Mouse (Mus musculus) A20 (cell line): ENCODE results near the gene Atrip.

Experiments
- DNase-seq: peaks from one replicate; pipeline ENCODE4 v3.0.0-alpha.2; 2011; ENCODE audit warnings: low read depth, low spot score

Gene Atrip

DNA sequence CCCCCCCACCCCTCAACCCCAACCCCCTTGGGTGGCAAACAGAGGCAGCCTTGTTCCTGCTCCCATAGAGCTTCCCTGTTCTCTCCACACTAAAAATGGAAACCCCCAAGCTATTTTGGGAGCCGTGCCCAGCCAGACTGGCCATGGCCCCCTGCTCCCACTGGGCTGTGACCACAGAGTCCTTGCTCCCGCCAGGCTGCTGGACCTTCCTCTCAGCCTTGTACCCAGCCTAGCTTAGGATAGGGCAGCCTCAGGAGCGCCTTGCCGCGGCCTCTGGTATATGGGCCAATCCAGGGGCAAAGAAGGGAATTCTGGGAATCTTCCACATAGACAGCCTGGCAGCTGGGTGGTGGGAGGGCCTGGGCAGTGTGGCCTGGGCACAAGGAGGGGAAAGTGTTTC lies 23.9 kb upstream of the Atrip start:
- DNase-seq, result no peak

GRCm38 (mm10) chr9:109097291-109097690 lies 23.4 kb upstream of the Atrip start:
- DNase-seq, result no peak

DNA sequence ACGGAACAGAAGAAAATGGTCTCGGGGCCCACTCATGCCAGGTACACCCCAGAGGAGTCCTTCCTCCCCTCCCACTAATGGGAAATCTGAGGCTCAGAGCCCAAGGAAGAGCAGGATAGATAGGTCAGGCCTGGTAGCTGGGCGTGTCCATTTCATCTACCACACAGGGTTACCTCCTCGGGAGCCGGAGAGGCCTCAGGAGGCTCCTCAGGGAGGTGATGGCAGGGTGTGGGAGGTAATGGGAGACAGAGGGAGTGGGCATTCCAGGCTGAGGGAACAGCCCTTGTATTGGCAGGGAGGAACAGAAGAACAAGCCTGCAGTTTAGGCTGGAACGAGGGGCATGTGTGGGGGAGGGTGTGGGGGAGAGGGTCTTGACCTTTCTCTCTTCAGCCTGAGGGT lies 22.9 kb upstream of the Atrip start:
- DNase-seq, result no peak

DNA sequence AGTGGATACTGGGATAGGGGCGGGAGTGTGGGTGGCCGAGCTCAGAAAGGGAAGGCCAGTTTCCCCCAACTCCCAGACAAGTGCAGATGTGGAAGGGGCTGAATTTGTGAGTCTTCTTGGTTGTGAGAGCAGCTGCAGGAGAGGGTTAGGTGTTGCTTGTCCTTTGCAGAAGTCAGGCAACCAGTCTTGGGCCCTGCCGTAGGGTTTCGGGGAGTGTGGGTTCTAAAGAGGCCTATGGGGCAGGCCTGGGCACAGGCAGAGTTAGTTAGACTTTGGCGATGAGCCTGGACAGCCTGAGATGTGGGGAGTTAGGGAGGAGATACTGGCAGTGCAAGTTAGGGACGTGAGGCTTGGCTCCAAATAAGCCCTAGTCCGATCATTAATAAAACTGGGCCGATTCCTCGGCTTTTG lies 22.3 kb upstream of the Atrip start:
- no peak for DNase-seq

DNA sequence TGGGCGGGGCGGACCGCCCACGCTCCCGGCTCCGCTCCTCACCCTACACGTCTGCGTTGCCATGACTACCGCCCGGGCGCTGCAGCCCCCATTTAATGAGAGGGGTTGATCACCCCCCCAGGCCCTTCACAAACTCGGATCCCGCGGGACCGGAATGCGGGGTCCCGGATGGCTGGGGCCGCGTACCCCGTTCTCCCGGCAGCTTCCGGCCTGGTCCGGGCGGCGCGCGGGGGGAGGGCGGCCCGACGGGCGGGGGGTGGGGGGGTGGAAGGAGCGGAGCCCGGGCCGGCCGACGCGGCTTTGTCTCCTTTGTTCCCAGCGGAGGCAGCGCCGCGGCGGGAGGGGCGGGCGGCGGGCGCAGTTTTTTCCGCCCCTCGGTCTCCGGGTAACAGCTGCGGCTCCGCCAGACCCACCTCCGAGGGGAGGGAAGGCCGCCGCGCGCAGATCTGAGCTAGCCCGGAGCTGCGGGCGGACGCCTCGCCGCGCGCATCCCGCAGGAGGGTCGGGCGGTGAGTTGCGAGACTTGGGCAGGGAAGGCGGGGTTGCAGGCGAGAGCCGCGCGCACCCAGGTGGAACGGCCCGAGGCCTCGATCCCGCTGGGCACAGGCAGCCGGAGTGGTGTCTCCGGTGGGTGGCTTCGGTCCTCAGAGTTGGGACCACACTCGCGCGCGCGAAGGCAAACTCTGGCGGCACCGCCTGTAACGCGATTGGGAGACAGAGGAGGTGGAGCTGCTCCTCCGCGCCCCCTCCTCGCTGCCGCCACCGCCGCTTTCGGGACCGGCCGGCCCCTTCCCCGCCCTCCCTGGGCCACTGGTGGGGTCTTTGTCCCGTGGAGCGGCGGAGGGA lies 21.4 kb upstream of the Atrip start, which contains the start of gene Plxnb1:
Gene Plxnb1 (plus strand): TSS at position 253 of the 846 bp plus-strand sequence.
- DNase-seq, result peak; percentile 55

DNA sequence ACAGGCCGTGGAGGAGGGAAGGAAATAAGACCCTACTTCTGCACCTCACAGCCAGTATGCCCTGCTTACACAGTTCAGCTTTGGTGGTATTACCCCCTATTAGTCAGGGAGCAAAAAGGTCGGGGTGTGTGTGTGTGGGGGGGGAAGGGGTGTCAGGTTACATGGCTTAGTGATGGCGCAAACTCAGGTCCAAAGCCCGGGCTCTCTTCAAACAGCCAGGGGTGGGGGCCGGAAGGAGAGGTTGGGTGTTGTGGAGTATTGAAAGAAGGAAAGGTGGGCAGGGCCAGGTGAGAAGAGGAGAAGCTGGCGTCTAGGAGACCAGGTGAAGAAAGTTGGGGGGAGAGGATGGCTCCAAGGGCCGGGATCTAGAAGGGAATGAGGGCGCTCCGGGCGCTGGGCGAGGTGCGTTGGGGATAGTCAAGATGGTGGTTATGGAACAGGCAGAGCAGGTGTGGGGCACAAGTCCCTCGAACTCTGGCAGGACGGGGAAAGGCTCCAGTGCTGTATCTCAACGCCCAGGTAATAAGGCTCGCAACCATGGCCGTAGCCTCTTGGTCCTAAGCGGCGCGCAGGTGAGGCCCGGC lies 20.7 kb upstream of the Atrip start:
- DNase-seq, result no peak

DNA sequence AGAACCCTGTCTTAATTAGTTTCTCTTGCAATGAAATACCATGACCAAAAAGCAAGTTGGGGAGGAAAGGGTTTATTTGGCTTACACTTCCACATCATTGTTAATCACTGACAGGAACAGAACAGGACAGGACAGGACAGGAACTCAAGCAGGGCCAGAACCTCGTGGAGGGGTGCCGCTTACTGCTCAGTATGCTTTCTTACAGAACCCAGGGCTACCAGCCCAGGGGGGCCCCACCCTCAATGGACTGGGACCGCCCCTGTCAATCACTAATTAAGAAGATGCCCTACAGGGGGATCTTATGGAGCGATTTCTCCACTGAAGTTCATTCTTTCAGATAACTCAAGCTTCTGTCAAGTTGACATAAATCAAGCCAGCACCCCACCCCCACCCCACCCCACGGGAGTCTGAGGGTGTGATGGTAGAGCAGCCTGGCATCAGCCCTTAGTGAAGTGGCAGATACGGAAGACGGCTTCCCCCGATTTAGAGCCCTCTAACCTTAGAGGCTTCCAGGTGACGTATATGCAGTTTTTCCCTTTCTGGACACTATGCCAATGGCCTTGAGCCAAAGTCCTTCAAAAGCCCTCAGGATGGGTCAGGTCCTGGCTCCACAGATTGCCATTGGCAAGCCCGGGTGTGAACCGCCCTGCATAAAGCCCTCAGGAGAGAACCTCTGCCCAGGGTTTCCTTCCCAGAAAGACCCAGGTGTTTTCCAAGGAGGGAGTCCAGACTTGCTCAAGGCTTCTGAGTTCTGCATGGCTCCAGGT lies 20.0 kb upstream of the Atrip start:
- DNase-seq, result no peak

DNA sequence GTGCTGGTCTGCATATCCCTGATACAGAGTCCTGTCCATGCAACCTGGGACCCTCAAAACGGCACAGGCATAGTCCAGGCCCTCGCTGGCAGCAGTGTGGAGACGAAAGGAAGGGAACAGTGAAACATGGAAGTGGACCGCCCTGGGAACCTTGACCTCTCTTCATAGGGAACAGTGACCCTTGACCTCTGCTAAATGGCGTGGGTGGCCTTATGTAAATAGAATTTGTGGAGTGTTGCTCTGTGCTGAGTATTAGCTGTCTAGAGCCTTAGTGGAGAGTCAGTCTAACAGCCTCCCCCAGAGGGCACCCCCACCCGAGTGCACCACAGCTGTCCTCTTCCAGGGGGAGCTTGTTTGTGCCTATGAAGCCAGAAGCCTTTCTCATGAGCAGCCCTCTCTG lies 18.9 kb upstream of the Atrip start:
- DNase-seq, result no peak

DNA sequence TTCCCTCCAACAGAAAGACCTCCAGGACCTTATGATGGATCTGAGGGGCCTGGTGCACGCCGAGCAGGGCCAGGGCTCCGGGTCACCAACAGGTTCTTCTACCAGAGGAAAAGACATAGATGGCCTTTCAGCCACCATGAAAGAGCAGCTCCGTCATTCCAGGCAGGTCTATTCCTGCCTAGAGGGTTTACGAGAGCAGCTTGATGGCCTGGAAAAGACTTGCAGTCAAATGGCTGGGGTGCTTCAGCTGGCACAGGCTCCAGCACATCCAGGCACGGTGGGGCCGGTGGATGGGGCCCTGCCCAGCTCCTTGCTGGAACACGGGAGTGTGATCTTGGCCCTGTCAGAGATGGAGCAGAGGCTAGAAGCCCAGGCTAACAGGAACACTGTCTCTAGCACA lies 17.9 kb upstream of the Atrip start:
- no peak for DNase-seq

- DNase-seq, result no peak
These were observed 16.5 kb upstream of the Atrip start for GRCm38 (mm10) chr9:109090446-109090845.

DNA sequence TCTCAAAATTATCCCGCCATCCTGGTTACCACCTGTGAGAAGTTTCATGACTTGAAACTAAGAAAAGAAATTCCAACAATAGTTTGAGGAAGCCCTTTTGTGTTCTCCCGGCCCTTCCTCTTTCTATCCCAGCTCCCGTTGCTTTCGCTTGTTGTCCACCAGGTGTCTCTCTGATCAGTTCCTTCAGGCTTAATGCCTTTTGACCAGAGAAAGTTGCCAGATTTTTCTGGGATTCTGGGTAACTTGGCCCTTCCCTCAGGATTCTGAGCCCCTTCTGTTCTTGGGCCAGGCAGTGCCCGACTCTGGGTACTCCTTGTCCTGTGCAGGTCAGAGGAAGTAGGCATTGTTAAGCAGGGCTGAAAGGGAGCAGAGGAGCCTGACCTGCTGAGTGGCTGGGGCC lies 14.1 kb upstream of the Atrip start:
- no peak for DNase-seq

DNA sequence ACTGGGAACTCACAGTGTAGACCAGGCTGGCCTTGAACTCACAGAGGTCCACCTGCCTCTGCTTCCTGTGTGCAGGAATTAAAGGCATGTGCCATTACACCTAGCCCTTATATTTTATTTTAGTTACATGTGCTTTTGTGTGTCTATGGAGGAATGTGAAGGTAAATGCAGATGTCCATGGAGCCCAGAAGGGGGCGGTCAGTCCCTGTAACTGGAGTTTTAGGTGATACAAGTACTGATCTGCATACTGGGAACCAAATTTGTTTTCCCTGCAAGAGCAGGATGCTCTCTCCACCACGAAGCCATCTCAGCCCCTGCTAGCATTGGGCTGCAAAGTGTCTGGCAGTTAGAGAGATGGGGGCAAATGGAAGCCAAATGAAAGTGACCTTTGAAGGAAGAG lies 11.0 kb upstream of the Atrip start:
- peak; percentile 61 for DNase-seq

- DNase-seq, result peak; percentile 94
These were observed 8.3 kb upstream of the Atrip start, which contains the start of the genes Ccdc51 and Tma7 for GRCm38 (mm10) chr9:109082124-109082800. Gene Ccdc51, plus strand, starts transcription at chr9:109082493. Gene Tma7, minus strand, starts transcription at chr9:109082587.

GRCm38 (mm10) chr9:109081749-109082123 lies 7.8 kb upstream of the Atrip start:
- DNase-seq, result peak; percentile 33

DNA sequence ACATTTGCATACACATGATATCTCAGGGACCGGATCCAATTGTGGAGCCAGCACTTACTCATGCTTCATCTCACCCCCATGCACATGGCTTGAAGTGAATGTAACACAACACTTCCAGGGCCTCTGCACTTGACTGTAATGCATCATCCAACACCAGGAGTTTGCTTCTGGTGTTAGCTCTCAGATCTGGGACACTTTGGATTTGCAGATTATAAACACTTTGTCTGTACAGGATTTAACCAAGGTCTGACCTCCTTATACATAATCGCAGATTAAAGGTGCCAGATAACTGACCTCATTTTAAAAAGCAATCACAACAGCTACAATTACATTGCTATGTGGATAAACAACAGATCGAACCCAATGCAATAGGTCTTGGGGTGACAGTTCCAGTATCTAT lies 6.6 kb upstream of the Atrip start:
- no peak for DNase-seq

- DNase-seq, result peak; percentile 19
These were observed 5.7 kb downstream of the Atrip start for GRCm38 (mm10) chr9:109068095-109068735.

DNA sequence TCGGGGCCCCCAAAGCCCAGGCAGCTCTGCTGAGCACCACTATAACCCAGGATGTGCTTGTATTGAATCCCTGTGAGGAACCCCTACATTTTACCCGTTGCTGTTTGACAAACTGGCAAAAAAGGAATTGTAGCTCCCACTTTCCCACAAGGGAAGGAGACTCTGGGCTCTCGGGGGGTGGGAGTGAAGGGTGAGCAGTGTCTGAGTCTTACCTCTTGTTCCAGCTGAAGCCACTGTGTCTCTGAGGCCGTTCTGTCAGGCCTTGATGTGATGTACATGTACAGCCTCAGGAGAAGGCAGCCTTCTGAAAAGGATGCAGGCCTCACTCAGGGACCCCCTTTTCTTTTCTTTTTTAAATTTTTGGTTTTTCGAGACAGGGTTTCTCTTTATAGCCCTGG lies 13.0 kb downstream of the Atrip start:
- DNase-seq, result no peak

- no peak for DNase-seq
These were observed 13.6 kb downstream of the Atrip start for GRCm38 (mm10) chr9:109060184-109060897.

DNA sequence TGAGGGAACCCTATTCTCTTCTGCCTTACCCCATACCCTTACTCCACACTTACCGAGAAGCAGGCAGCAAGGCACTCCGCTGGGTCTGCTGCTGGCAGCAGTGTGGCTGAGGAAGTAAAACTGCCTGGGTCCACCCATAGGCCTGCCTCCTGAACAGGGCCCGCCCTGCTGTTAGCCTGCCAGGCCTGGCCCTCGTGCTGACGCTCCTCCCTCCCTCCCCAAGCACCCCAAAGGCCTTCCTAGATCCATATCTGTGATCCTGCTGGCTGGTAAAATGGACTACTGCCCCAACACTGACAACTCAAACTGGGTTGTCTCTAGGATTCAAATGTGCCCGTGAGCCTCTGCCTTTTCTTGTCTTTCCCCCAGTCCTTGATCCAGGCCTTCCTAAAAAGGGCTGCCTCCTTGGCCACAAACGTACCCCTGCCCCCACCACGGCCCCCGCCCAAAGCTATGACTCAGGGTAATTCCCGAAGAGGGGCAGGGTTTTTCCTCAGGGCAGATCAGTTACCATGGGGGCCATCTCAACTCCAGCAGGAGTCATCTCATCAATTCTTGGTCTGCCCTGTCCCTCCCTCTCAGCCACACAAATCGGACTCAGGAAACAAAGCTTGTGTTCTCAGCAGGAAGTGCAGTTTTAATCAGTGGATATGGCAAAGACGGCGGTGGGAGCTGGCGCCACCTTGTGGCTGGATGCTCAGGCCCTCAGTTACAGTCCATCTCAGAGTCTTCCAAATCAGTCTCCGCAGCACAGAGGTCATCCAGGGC lies 14.6 kb downstream of the Atrip start, which contains the start of gene Trex1:
Gene Trex1 (minus strand): TSS at position 599 of the 768 bp plus-strand sequence.
- DNase-seq, result peak; percentile 95
